Mouse (Mus musculus): ENCODE measurements around the gene Cd248. TPM values are rescaled to one million over a fixed set of nuclear protein-coding genes. Genes with fewer than 3 reads are reported as not detected.

Gene Cd248
- total and polyA plus RNA-seq, 3 experiments: 9.3 to 18.1 (median 12.2) TPM

GRCm38 (mm10) chr19:5109659-5110453, 42.0 kb downstream of the Cd248 start:
- Histone ChIP-seq H3K36me3 (ENCODE audit: control insufficient read depth, insufficient read depth, low read length) (no peaks in the 10 kb centered on the region), H3K4me1 (ENCODE audit: control insufficient read depth, insufficient read depth, low read length) (peaks cover 6% of the 10 kb centered on the region), H3K27ac (no peak overlapping the region), H3K9ac (ENCODE audit: low read depth, low read length) (no peak overlapping the region), H3K4me3 (no peak overlapping the region), H3K27me3 (ENCODE audit: control insufficient read depth, insufficient read depth, low read length) (no peaks in the 10 kb centered on the region), H3K79me2 (replicated peaks; ENCODE audit: control insufficient read depth, insufficient read depth, low read length) (no peaks in the 10 kb centered on the region)
- no peak for DNase-seq
- TF ChIP-seq POLR2A (IDR thresholded peaks at IDR 0.05; ENCODE audit: insufficient read depth, low read depth, low read length): no peak
- TF ChIP-seq CTCF (IDR thresholded peaks at IDR 0.05): peak; percentile 52
- intact Hi-C loops (cut with DNase I): no loop called here
- 81% methylated on average over 19 of the region's 19 CpGs for WGBS

- WGBS: 93% methylated on average over 7 of the region's 7 CpGs
- Histone ChIP-seq H3K27me3 (ENCODE audit: control insufficient read depth, insufficient read depth, low read length) (no peaks in the 10 kb centered on the region), H3K4me3 (no peak overlapping the region), H3K27ac (no peak overlapping the region), H3K79me2 (replicated peaks; ENCODE audit: control insufficient read depth, insufficient read depth, low read length) (no peaks in the 10 kb centered on the region), H3K9ac (ENCODE audit: low read depth, low read length) (no peak overlapping the region), H3K36me3 (ENCODE audit: control insufficient read depth, insufficient read depth, low read length) (no peaks in the 10 kb centered on the region), H3K4me1 (ENCODE audit: control insufficient read depth, insufficient read depth, low read length) (no peaks in the 10 kb centered on the region)
- intact Hi-C loops (cut with DNase I): no loop called here
- TF ChIP-seq POLR2A (IDR thresholded peaks at IDR 0.05; ENCODE audit: insufficient read depth, low read depth, low read length) (no peak), CTCF (IDR thresholded peaks at IDR 0.05) (no peak), EP300 (IDR thresholded peaks at IDR 0.05; ENCODE audit: insufficient read depth, low read depth, low read length) (no peak)
- no peak for DNase-seq
Observed at GRCm38 (mm10) chr19:5113783-5114182, 45.9 kb downstream of the Cd248 start.

GRCm38 (mm10) chr19:5117494-5118383, 49.9 kb downstream of the Cd248 start:
- Histone ChIP-seq H3K27ac (peak overlapping the region; percentile 77), H3K36me3 (ENCODE audit: control insufficient read depth, insufficient read depth, low read length) (no peaks in the 10 kb centered on the region), H3K4me3 (peak overlapping the region; percentile 88), H3K27me3 (ENCODE audit: control insufficient read depth, insufficient read depth, low read length) (no peaks in the 10 kb centered on the region), H3K9ac (ENCODE audit: low read depth, low read length) (peak overlapping the region; percentile 72), H3K4me1 (ENCODE audit: control insufficient read depth, insufficient read depth, low read length) (no peaks in the 10 kb centered on the region), H3K79me2 (replicated peaks; ENCODE audit: control insufficient read depth, insufficient read depth, low read length) (no peaks in the 10 kb centered on the region)
- DNase-seq: peak; percentile 91 to 92
- 0 out of 2 replicates have a peak, but pooled peaks have one; percentile 20 for TF ChIP-seq EP300 (IDR thresholded peaks at IDR 0.05; ENCODE audit: insufficient read depth, low read depth, low read length)
- no peak for TF ChIP-seq POLR2A (IDR thresholded peaks at IDR 0.05; ENCODE audit: insufficient read depth, low read depth, low read length)
- TF ChIP-seq CTCF (IDR thresholded peaks at IDR 0.05): peak; percentile 97; the same call in 1 of the 2 replicates
- under 1% methylated on average over 75 of the region's 83 CpGs for WGBS
- intact Hi-C loops (cut with DNase I): loop anchor here (2.0 kb wide), 1 partner anchor 21 kb away; no protein-coding TSS in a partner anchor

GRCm38 (mm10) chr19:5118384-5118698, 50.5 kb downstream of the Cd248 start, which contains the start of gene Klc2:
Gene Klc2, minus strand, starts transcription at chr19:5118560.
- Histone ChIP-seq H3K36me3 (ENCODE audit: control insufficient read depth, insufficient read depth, low read length) (no peaks in the 10 kb centered on the region), H3K4me3 (peak within 1 kb of the TSS; percentile 88), H3K27ac (peak within 1 kb of the TSS; percentile 77), H3K9ac (ENCODE audit: low read depth, low read length) (peak within 1 kb of the TSS; percentile 72), H3K79me2 (replicated peaks; ENCODE audit: control insufficient read depth, insufficient read depth, low read length) (no peaks in the 10 kb centered on the region), H3K27me3 (ENCODE audit: control insufficient read depth, insufficient read depth, low read length) (no peaks in the 10 kb centered on the region), H3K4me1 (ENCODE audit: control insufficient read depth, insufficient read depth, low read length) (no peaks in the 10 kb centered on the region)
- 2% methylated on average over 18 of the region's 18 CpGs for WGBS
- TF ChIP-seq POLR2A (IDR thresholded peaks at IDR 0.05; ENCODE audit: insufficient read depth, low read depth, low read length) (no peak), CTCF (IDR thresholded peaks at IDR 0.05) (no peak), EP300 (IDR thresholded peaks at IDR 0.05; ENCODE audit: insufficient read depth, low read depth, low read length) (no peak)
- intact Hi-C loops (cut with DNase I): loop anchor here (2.0 kb wide), 1 partner anchor 20 kb away; no protein-coding TSS in a partner anchor
- DNase-seq: no peak

Other genes starting within 250 kb of the Cd248 start
- gene Ccs, start 228.7 kb upstream of the Cd248 start, total RNA-seq (2021): 10 to 100 TPM; 23.1 to 28.5 TPM
- 26.3 and 27.3 TPM in 2 replicates for gene Ccs, start 228.7 kb upstream of the Cd248 start, polyA plus RNA-seq (2012; rRNA removed)
- not detected for gene Ccdc87, start 228.7 kb upstream of the Cd248 start, total RNA-seq (2021)
- gene Ccdc87, start 228.7 kb upstream of the Cd248 start, polyA plus RNA-seq (2012; rRNA removed): 0.16 TPM in 1 of 2 replicates, not detected in the other
- 10 to 100 TPM; 66.6 to 80.6 TPM for gene Ctsf, start 212.9 kb upstream of the Cd248 start, total RNA-seq (2021)
- 80.8 and 80.9 TPM in 2 replicates for gene Ctsf, start 212.9 kb upstream of the Cd248 start, polyA plus RNA-seq (2012; rRNA removed)
- gene Actn3, start 190.2 kb upstream of the Cd248 start, total RNA-seq (2021): under 1 TPM; 0.39 TPM
- gene Actn3, start 190.2 kb upstream of the Cd248 start, polyA plus RNA-seq (2012; rRNA removed): 0.57 and 0.76 TPM in 2 replicates
- gene Zdhhc24, start 189.4 kb upstream of the Cd248 start, total RNA-seq (2021): 1 to 10 TPM; 2.3 to 3.0 TPM
- 7.8 and 7.9 TPM in 2 replicates for gene Zdhhc24, start 189.4 kb upstream of the Cd248 start, polyA plus RNA-seq (2012; rRNA removed)
- gene Bbs1, start 161.4 kb upstream of the Cd248 start, total RNA-seq (2021): 1 to 10 TPM; 3.5 to 4.5 TPM
- gene Bbs1, start 161.4 kb upstream of the Cd248 start, polyA plus RNA-seq (2012; rRNA removed): 2.3 and 3.9 TPM in 2 replicates
- 10 to 100 TPM; 12.7 to 16.3 TPM for gene Dpp3, start 139.8 kb upstream of the Cd248 start, total RNA-seq (2021)
- gene Dpp3, start 139.8 kb upstream of the Cd248 start, polyA plus RNA-seq (2012; rRNA removed): 36.1 and 41.0 TPM in 2 replicates
- 1 to 10 TPM; 2.4 to 2.5 TPM for gene Peli3, start 125.0 kb upstream of the Cd248 start, total RNA-seq (2021)
- gene Peli3, start 125.0 kb upstream of the Cd248 start, polyA plus RNA-seq (2012; rRNA removed): 1.9 and 2.5 TPM in 2 replicates
- gene Mrpl11, start 105.9 kb upstream of the Cd248 start, total RNA-seq (2021): 10 to 100 TPM; 61.0 to 67.4 TPM
- 45.2 and 48.5 TPM in 2 replicates for gene Mrpl11, start 105.9 kb upstream of the Cd248 start, polyA plus RNA-seq (2012; rRNA removed)
- gene Npas4, start 77.8 kb upstream of the Cd248 start, total RNA-seq (2021): not detected
- gene Npas4, start 77.8 kb upstream of the Cd248 start, polyA plus RNA-seq (2012; rRNA removed): 0.41 and 0.62 TPM in 2 replicates
- gene Slc29a2, start 44.2 kb upstream of the Cd248 start, total RNA-seq (2021): 10 to 100 TPM; 10.8 to 11.4 TPM
- gene Slc29a2, start 44.2 kb upstream of the Cd248 start, polyA plus RNA-seq (2012; rRNA removed): 35.7 and 42.8 TPM in 2 replicates
- gene B4gat1, start 29.3 kb upstream of the Cd248 start, total RNA-seq (2021): 10 to 100 TPM; 43.2 to 43.8 TPM
- 43.2 and 48.8 TPM in 2 replicates for gene B4gat1, start 29.3 kb upstream of the Cd248 start, polyA plus RNA-seq (2012; rRNA removed)
- 1 to 10 TPM; 1.3 to 2.3 TPM for gene AC124502.3, start 29.2 kb upstream of the Cd248 start, total RNA-seq (2021)
- 0.08 and 0.15 TPM in 2 replicates for gene AC124502.3, start 29.2 kb upstream of the Cd248 start, polyA plus RNA-seq (2012; rRNA removed)
- 10 to 100 TPM; 14.3 to 16.9 TPM for gene Brms1, start 26.7 kb upstream of the Cd248 start, total RNA-seq (2021)
- 17.0 and 18.1 TPM in 2 replicates for gene Brms1, start 26.7 kb upstream of the Cd248 start, polyA plus RNA-seq (2012; rRNA removed)
- gene Rin1, start 17.6 kb upstream of the Cd248 start, total RNA-seq (2021): 1 to 10 TPM; 1.2 to 1.8 TPM
- 2.1 and 3.0 TPM in 2 replicates for gene Rin1, start 17.6 kb upstream of the Cd248 start, polyA plus RNA-seq (2012; rRNA removed)
- 1 to 10 TPM; 2.6 to 2.8 TPM for gene Tmem151a, start 17.5 kb downstream of the Cd248 start, total RNA-seq (2021)
- 1.9 and 3.3 TPM in 2 replicates for gene Tmem151a, start 17.5 kb downstream of the Cd248 start, polyA plus RNA-seq (2012; rRNA removed)
- gene Yif1a, start 20.5 kb downstream of the Cd248 start, total RNA-seq (2021): 100 to 1,000 TPM in 1 of 2 experiments, 10 to 100 TPM in 1; 90.8 to 108 TPM
- gene Yif1a, start 20.5 kb downstream of the Cd248 start, polyA plus RNA-seq (2012; rRNA removed): 242 and 247 TPM in 2 replicates
- gene Cnih2, start 30.4 kb downstream of the Cd248 start, total RNA-seq (2021): not detected
- 0.53 and 0.70 TPM in 2 replicates for gene Cnih2, start 30.4 kb downstream of the Cd248 start, polyA plus RNA-seq (2012; rRNA removed)
- 100 to 1,000 TPM; 173 to 195 TPM for gene Rab1b, start 39.0 kb downstream of the Cd248 start, total RNA-seq (2021)
- 221 and 231 TPM in 2 replicates for gene Rab1b, start 39.0 kb downstream of the Cd248 start, polyA plus RNA-seq (2012; rRNA removed)
- 10 to 100 TPM; 49.0 to 50.6 TPM for gene Klc2, start 50.5 kb downstream of the Cd248 start, total RNA-seq (2021)
- 56.7 and 57.4 TPM in 2 replicates for gene Klc2, start 50.5 kb downstream of the Cd248 start, polyA plus RNA-seq (2012; rRNA removed)
- 10 to 100 TPM; 20.8 to 21.6 TPM for gene Pacs1, start 205.0 kb downstream of the Cd248 start, total RNA-seq (2021)
- gene Pacs1, start 205.0 kb downstream of the Cd248 start, polyA plus RNA-seq (2012; rRNA removed): 25.7 and 28.5 TPM in 2 replicates
- 100 to 1,000 TPM; 103 to 121 TPM for gene Sf3b2, start 227.4 kb downstream of the Cd248 start, total RNA-seq (2021)
- gene Sf3b2, start 227.4 kb downstream of the Cd248 start, polyA plus RNA-seq (2012; rRNA removed): 83.1 and 94.5 TPM in 2 replicates
- gene Gal3st3, start 230.3 kb downstream of the Cd248 start, total RNA-seq (2021): 10 to 100 TPM; 27.2 to 29.9 TPM
- gene Gal3st3, start 230.3 kb downstream of the Cd248 start, polyA plus RNA-seq (2012; rRNA removed): 35.5 and 36.1 TPM in 2 replicates

Measured in heart, adult 2 months (tissue).